Mouse (Mus musculus): ENCODE data around the gene Smtnl1.
"Not testable (repeated sequence)": the region's sequence is repeated elsewhere in the genome, so short reads cannot be mapped to it uniquely, and the experiment has no call there.

Smtnl1 gene

DNA sequence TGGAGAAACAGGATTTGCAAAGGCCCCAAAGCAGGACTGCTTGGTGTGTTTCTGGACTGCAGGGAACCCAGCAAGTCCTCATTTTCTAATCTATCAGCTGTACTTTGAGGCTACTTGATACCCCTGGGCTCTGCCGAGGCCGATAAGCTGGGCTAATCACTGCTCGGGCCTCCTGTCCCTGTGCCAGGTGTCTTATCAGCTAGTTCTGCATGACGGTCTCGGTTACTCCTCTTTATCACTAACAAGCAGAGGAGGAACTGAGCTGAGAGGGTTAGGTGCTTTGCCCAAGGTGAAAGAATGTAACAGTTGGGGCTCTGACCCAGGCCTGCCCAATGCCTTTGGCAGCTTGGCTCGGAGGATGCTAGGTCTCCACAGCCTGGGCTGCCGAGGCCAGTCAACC, 10.6 kb downstream of the Smtnl1 start:
- POLR2A ChIA-PET = interaction anchor here (0.6 to 17.7 kb wide), 31 partner anchors 8 to 1049 kb away, joined by 3 to 679 read pairs (median 7); partner anchors contain the start of genes Gm19426 (in 2 of the 4), Slc43a1 (in 2 of the 4), Smtnl1 (in 2 of the 4) and Ube2l6 (in 2 of the 4)
- CTCF ChIA-PET = interaction anchor here in 3 of 4 experiments (0.9 to 3.4 kb wide), 10 partner anchors 8 to 71 kb away, joined by 3 to 22 read pairs (median 4); partner anchors contain the start of gene Ube2l6 (in 2 of the 3)

DNA sequence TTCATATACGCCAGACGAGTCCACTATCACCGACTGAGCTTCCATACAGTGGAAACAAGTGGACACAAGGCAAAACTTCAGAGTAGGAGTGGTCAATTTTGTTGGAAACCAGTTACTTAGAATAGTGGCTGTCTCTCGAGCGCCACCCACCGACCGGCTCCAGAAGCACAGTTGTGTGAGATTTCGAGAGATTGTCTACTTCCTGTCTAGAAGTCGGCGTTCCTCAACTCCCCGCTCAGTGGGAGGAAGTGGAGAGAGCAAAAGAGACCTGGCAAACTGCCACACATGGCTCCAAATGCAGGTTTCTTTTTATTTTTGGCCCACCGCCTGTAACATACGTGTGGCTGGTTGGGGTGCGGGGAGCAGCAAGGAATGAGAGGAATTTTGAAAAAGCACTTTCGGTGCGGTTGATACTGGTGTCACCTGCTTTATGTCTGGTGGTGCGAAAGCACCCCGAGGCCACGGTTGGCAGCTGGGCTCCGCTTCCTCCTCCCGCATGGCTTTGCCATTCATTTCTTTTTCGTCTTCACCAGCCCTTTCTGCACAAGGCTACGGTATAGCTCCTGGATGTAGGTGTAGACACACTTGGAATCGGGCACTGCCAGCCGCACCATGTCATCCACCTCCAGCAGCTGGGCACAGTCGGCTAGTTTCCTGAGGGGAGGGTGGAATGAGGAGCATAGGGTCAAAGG, 11.4 kb downstream of the Smtnl1 start:
- ChIA-PET POLR2A (interaction anchor here (0.6 to 17.7 kb wide), 48 partner anchors 10 to 352 kb away, joined by 3 to 679 read pairs (median 4); partner anchors contain the start of genes Slc43a1 (in 3 of the 4), Smtnl1 (in 3 of the 4), Ube2l6 (in 3 of the 4) and Gm19426 (in 2 of the 4)), CTCF (interaction anchor here in 3 of 4 experiments (0.8 to 3.4 kb wide), 8 partner anchors 13 to 71 kb away, joined by 3 to 22 read pairs (median 8); partner anchors contain the start of gene Ube2l6 (in 3 of the 3))

DNA sequence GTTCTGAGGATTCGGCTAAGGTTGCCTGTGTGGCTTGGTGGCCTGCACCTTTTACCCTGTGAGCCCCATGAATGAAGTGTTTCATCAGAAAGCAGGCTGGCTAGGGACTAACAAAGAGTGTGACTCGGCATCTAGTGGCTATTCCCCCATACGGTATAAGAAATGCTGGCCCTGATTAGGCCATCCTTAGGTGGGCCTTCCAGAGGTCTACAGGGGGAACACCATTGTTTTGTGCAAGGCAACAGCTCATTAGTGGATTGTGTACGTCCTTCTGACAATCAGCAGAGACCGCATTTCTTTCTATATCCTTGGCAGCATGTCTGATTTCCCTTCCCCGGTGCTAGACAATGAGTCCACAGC, 11.9 kb downstream of the Smtnl1 start:
- ChIA-PET POLR2A (interaction anchor here (0.6 to 17.7 kb wide), 49 partner anchors 10 to 351 kb away, joined by 3 to 679 read pairs (median 4); partner anchors contain the start of genes Slc43a1 (in 4 of the 4), Smtnl1 (in 3 of the 4), Ube2l6 (in 3 of the 4) and Gm19426 (in 2 of the 4)), CTCF (interaction anchor here in 3 of 4 experiments (0.6 to 3.4 kb wide), 9 partner anchors 12 to 237 kb away, joined by 3 to 22 read pairs (median 6); partner anchors contain the start of genes Ube2l6 (in 3 of the 3) and Tnks1bp1 (in 1 of the 3))

DNA sequence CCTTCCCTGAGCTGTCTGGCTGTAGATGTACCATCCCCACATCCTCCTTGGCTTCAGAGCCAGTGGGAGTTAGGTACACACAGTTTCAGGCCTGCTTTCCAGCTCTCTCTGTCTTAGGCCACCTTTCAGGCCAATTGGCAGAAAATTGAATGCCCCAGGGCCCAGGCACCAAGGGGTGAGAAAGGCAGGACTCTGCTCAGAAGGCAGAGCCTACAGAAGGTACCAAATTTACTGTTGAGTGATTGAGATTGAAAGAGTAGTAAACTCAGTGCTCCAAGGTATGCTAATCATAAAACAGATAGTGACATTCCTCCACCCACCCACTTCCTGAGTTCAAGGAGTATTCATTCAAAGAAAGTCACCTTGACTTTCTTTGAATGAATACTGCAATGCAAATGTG, 13.1 kb downstream of the Smtnl1 start:
- ChIA-PET CTCF (interaction anchor here in 3 of 4 experiments (0.5 to 2.6 kb wide), 4 partner anchors 11 to 350 kb away, joined by 3 to 13 read pairs (median 8); partner anchors contain the start of gene Ube2l6 (in 2 of the 3)), POLR2A (interaction anchor here (0.7 to 17.7 kb wide), 40 partner anchors 7 to 290 kb away, joined by 3 to 679 read pairs (median 4); partner anchors contain the start of genes Slc43a1 (in 3 of the 4), Gm19426 (in 2 of the 4), Serping1 (in 2 of the 4) and Smtnl1 (in 2 of the 4))

DNA sequence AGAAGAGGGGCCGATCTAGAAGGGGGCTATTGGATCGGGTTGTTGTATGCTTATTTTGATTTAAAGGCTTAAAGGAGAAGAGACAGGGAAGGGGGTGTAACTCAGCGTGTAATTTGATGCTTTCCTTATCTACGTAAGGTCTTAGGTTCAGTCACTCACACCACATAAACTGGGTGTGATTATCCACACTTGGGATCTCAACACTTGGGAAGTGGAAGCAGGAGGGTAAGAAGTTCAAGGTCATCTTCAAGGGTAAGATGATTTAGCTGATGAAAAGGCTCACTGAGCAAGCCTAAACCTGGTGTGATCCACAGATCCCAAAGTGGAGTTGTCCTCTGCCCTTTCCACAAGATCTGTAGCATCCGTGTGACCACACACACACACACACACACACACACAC, 15.9 kb downstream of the Smtnl1 start:
- POLR2A ChIA-PET = interaction anchor here (0.6 to 17.7 kb wide), 31 partner anchors 8 to 228 kb away, joined by 3 to 679 read pairs (median 8); partner anchors contain the start of genes Gm19426 (in 3 of the 4), Selenoh (in 2 of the 4), Serping1 (in 2 of the 4) and Slc43a1 (in 2 of the 4)

DNA sequence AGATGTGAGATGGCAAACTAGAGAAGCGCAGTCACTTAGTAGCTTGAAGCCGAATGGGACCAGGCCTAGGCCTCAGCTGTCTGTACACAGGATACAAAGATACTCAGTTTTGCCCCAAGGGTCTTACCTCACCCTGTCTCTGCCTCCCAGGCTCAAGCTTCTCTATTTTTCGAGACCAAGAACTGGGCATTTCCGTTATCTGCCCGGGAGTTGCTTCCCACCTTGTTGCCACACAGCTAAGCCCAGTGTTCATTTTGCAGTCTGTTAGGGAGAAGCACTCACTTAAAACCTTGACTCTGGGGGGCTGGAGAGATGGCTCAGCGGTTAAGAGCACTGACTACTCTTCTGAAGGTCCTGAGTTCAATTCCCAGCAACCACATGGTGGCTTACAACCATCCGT, 18.5 kb downstream of the Smtnl1 start:
- ChIA-PET CTCF (interaction anchor here in 3 of 4 experiments (0.6 to 2.9 kb wide), 15 partner anchors 8 to 85 kb away, joined by 3 to 13 read pairs (median 3); partner anchors contain the start of gene Smtnl1 (in 1 of the 3)), POLR2A (interaction anchor here (0.7 to 17.7 kb wide), 37 partner anchors 9 to 243 kb away, joined by 3 to 679 read pairs (median 5); partner anchors contain the start of genes Clp1 (in 2 of the 4), Gm19426 (in 2 of the 4), Serping1 (in 2 of the 4) and Slc43a1 (in 2 of the 4))

More for the DNA sequence above, 15.9 kb downstream of the Smtnl1 start:
- CTCF ChIA-PET = interaction anchor here in 1 of 4 experiments (0.5 to 1.4 kb wide), 3 partner anchors 66 to 84 kb away, joined by 3 to 4 read pairs (median 3); no protein-coding TSS in a partner anchor

DNA sequence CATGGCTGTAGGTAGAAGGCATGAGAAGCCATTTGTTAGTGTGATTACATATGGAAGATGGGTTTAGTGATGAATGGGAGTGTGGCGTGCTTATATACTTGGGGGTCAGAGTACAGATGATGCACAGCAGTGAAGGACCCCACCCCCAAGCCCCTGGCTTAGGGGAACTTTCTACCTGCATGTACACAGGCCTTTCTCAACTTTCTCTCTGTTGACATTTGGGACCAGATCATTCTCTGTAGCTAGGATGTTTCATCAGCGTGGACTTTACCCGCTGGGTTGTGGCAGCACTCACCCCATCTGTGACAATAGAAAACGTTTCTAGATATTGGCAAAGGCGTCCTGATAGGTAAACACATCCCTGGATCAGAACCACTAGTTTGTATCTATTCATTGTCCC, 21.2 kb downstream of the Smtnl1 start:
- CTCF ChIA-PET = not testable (repeated sequence)
- POLR2A ChIA-PET = interaction anchor here in 2 of 4 experiments (4.5 to 17.7 kb wide), 4 partner anchors 8 to 61 kb away, joined by 63 to 679 read pairs (median 191); partner anchors contain the start of genes Gm19426 (in 2 of the 2), Serping1 (in 1 of the 2) and Ypel4 (in 1 of the 2)

DNA sequence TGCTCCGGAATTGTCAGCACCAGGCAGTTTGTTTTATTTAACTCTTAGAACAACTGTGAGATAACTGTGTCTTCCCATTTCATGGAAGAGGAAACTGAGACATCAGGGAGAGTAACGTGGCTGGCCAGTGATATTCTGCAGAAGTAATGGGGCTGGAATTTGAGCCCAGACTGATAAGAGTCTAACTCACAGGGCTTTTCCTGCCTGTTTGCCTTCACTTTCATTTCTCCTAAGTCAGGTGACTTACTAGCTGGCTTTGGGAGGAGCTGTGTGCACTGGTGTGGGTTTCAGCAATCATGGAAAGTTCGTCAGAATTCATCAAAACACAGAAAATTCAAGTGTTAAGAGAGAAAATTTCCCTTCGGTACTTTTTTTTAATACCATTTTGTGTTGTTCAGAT, 22.1 kb downstream of the Smtnl1 start:
- CTCF ChIA-PET = no interaction called here
- POLR2A ChIA-PET = interaction anchor here in 3 of 4 experiments (0.5 to 17.7 kb wide), 5 partner anchors 9 to 194 kb away, joined by 4 to 679 read pairs (median 63); partner anchors contain the start of genes Gm19426 (in 2 of the 3) and Ypel4 (in 1 of the 3)

DNA sequence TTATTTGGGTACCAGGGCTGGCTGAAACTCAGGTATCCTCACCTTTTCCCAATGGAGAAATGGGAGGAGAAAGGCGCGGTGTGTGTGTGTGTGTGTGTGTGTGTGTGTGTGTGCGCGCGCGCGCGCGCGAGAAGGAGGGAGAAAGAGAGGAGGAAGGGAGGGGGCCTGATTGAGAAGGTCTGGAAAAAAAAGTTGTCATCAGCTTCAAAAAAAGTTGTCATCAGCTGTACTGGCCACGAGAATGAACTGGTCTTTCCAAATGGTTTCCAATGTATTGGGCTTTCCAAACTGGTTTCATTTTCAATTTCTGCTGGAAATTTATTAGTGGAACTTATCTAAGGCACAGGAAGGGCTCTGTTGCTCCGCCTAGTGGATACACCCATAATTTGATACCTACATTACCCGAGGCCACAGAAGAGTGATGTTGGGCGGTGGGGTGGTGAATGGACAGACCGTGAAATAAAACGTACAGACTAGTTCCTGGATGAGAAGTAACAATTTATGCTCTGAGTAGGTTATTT, 23.4 kb downstream of the Smtnl1 start:
- POLR2A ChIA-PET = interaction anchor here (0.5 to 17.7 kb wide), 54 partner anchors 9 to 252 kb away, joined by 3 to 679 read pairs (median 5); partner anchors contain the start of genes Clp1 (in 2 of the 4), Gm19426 (in 2 of the 4), Serping1 (in 2 of the 4) and Gm28635 (in 1 of the 4)

DNA sequence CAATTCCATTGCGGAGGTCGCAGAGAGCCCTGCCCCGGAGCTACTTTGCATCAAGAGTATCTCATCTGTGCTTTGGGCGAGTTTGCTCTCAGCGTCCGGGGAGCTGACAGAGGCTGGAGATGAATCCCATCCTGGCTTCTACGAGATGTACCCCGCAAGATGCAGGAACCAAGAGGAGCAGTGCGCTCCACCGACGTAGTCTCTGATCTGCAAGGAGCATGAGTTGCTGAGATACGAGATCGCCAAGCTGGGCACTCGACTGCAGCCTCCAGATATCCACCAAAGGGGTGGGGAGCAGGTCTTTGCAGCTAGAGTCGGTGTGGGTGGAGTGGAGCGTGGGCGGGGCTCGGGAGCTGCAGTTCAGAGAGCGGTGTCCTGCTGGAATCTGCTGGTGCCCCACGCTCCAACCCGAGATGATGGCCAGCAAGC, 23.9 kb downstream of the Smtnl1 start, which contains the start of gene Ube2l6:
Ube2l6 (plus strand) TSS at position 336 of the 429 bp plus-strand sequence.
- POLR2A ChIA-PET = interaction anchor here (0.6 to 17.7 kb wide), 59 partner anchors 9 to 249 kb away, joined by 3 to 679 read pairs (median 4); partner anchors contain the start of genes Clp1 (in 2 of the 4), Gm19426 (in 2 of the 4), Serping1 (in 2 of the 4) and Gm28635 (in 1 of the 4)
- CTCF ChIA-PET = interaction anchor here (0.5 to 3.4 kb wide), 87 partner anchors 8 to 1104 kb away, joined by 3 to 70 read pairs (median 5); partner anchors contain the start of genes Serping1 (in 2 of the 4), Clp1 (in 1 of the 4), Gm19426 (in 1 of the 4) and Smtnl1 (in 1 of the 4)

More for the DNA sequence above, 23.4 kb downstream of the Smtnl1 start:
- CTCF ChIA-PET = interaction anchor here (0.6 to 3.4 kb wide), 61 partner anchors 9 to 1105 kb away, joined by 3 to 70 read pairs (median 5); partner anchors contain the start of genes Serping1 (in 2 of the 4), Clp1 (in 1 of the 4), Gm19426 (in 1 of the 4) and Smtnl1 (in 1 of the 4)

DNA sequence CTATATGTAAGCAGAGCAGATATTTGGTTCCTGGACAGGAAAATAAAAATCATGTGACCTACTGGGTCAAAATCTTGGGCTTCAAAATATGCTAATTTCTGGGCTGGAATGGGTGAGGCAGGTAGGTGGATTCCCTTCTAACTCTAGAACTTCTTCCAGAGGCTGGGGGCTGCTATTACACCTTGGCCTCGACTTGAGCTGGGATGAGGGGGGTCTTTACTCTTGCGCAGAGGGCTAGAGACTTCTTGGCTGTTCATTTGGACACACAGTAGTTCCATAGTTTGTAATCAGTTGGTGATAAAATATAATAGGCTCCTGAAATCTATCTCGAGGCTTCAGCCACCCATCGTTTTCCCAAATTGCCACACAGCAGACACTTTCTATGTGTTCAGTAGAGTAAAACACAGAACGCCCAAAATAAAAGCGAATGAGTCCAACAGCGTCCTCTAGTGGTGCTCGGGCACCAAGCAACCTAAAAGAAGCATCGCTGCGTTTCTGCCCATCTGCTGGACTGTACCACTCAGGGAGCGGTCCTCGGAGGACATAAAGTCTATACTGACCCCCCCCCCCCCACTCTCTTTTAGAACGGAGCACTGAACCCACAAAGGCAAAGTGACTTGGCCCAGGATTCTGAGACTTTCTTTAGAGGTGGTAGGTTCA, 24.5 kb downstream of the Smtnl1 start:
- ChIA-PET CTCF (interaction anchor here (0.5 to 3.4 kb wide), 83 partner anchors 8 to 346 kb away, joined by 3 to 70 read pairs (median 5); partner anchors contain the start of genes Serping1 (in 2 of the 4), Gm19426 (in 1 of the 4) and Smtnl1 (in 1 of the 4)), POLR2A (interaction anchor here (0.6 to 17.7 kb wide), 57 partner anchors 8 to 321 kb away, joined by 3 to 679 read pairs (median 4); partner anchors contain the start of genes Clp1 (in 2 of the 4), Gm19426 (in 2 of the 4), Serping1 (in 2 of the 4) and Selenoh (in 1 of the 4))

DNA sequence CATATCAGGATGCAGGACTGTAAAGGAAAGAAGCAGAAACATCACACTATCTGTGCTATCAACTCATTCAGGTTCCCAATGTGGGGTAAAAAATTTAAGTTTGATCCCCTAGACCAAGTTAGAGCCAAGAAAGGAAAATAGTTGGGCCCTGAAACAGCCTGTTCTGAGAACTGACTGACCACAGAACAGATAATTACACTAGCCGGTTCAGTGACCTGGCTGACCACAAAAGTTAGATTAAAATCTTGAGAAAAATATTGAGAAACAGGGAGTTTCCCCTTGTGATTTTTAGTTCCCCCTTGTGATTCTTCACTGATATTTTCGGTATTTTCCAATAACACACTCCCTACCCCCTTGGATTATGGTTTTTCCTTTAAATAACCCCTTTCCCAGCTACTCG, 28.6 kb downstream of the Smtnl1 start:
- CTCF ChIA-PET = no interaction called here
- POLR2A ChIA-PET = interaction anchor here in 2 of 4 experiments (0.6 to 14.9 kb wide), 2 partner anchors 19 to 55 kb away, joined by 8 to 156 read pairs; partner anchors contain the start of genes Gm19426 (in 1 of the 2) and Ypel4 (in 1 of the 2)

DNA sequence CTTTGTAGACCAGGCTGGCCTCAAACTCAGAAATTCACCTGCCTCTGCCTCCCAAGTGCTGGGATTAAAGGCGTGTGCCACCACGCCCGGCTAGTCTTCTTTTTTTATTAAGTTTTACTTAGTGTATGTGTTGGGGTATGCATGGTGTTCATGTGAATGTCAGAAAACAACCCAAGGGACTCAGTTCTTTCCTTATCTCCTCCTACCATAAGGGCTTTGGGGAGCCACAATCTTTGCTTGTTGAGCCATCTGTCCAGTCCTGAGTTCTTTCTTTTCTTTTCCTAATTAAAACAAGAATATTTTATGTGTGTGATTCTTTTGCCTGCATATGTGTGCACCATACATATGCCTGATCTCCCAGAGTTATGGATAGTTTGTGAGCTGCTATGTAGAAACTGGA, 29.3 kb downstream of the Smtnl1 start:
- POLR2A ChIA-PET = interaction anchor here in 2 of 4 experiments (0.6 to 14.9 kb wide), 2 partner anchors 18 to 55 kb away, joined by 8 to 156 read pairs; partner anchors contain the start of genes Gm19426 (in 1 of the 2) and Ypel4 (in 1 of the 2)
- CTCF ChIA-PET = no interaction called here

DNA sequence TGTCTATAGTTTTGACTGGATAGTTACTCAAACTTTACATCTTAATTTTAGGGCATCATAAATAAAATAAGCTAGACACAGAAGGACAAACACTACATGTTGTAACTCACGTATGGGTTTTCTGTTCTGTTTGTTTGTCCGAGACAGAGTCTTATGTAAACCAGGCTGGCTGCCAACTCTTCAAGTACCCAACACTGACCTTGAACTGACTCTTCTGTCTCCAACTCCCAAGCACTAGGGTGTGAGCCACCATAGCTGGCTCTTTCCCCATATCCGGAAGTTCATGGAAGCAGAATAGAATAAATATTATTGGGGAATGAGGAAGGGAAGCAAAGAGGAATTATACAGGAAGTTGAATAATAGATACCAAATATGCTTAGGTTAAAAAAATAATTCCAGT, 29.9 kb downstream of the Smtnl1 start:
- ChIA-PET POLR2A (interaction anchor here in 1 of 4 experiments (14.9 kb wide), 1 partner anchor 54 kb away, joined by 156 read pairs; the partner anchor contains the start of genes Gm19426 and Ypel4), CTCF (no interaction called here)

DNA sequence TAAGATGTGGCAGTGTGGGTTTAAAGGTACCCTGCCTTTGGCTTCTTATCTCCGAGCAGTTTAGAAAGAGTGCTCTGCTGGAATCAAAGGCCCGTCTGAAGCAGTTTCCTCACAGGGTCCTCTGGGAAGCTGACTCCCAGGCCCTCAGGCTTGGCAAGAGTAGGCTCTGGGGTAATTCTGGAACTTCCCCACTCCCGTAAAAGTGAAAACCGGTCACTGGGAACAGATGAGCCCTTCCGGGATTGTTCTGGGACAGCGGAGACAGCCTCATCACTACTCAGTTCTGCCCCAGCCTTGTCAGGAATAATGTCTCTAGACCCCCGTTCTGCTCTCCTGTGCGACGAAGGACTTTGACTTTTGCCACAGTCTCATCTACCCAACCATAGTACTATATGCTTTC, 32.0 kb downstream of the Smtnl1 start:
- POLR2A ChIA-PET = interaction anchor here in 2 of 4 experiments (0.6 to 14.9 kb wide), 8 partner anchors 8 to 52 kb away, joined by 3 to 156 read pairs (median 4); partner anchors contain the start of genes Gm19426 (in 1 of the 2), Serping1 (in 1 of the 2), Ube2l6 (in 1 of the 2) and Ypel4 (in 1 of the 2)

DNA sequence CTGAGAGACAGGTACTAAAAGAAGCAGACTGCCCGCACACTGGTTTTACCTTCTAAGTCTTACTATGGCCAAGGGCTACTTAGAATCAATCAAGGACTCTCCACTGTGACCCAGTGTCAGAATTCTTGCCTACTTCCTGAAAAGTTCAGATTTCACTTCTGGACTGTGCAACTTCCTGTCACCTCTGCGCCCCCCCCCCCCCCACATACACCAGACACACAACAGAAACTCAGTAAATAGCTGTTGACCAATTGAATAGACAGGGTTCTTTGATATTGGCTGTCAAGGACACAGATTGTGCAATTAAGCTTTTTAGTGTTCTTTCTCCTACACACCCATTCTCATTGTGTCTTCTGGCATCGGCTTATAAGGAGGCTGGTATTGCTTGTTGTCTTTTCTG, 34.1 kb downstream of the Smtnl1 start:
- CTCF ChIA-PET = interaction anchor here in 3 of 4 experiments (0.5 to 2.4 kb wide), 13 partner anchors 9 to 102 kb away, joined by 3 to 11 read pairs (median 5); partner anchors contain the start of gene Ube2l6 (in 3 of the 3)
- POLR2A ChIA-PET = interaction anchor here (0.6 to 14.9 kb wide), 24 partner anchors 10 to 303 kb away, joined by 3 to 156 read pairs (median 4); partner anchors contain the start of genes Gm19426 (in 2 of the 4), Ube2l6 (in 2 of the 4), Clp1 (in 1 of the 4) and Serping1 (in 1 of the 4)

More for the DNA sequence above, 32.0 kb downstream of the Smtnl1 start:
- CTCF ChIA-PET = interaction anchor here in 2 of 4 experiments (0.9 to 1.1 kb wide), 3 partner anchors 8 to 42 kb away, joined by 3 to 5 read pairs (median 3); partner anchors contain the start of gene Ube2l6 (in 2 of the 2)
